Mouse (Mus musculus): Measurements from ENCODE around the gene Il12rb1. TPM values are rescaled to one million over a fixed set of nuclear protein-coding genes. Genes with fewer than 3 reads are reported as not detected.
"Not testable (repeated sequence)": the region's sequence is repeated elsewhere in the genome, so short reads cannot be mapped to it uniquely, and the experiment has no call there.

Gene Il12rb1
- polyA plus RNA-seq, 1 experiment from 2014 or later: not detected

- ATAC-seq (ENCODE audit: low FRiP score): no peak
- WGBS: 64% methylated on average over 4 of the region's 4 CpGs
- no peak overlapping the region for H3K27ac ChIP-seq
These were observed 4.6 kb downstream of the Il12rb1 start for GRCm38 (mm10) chr8:70812885-70813284.

GRCm38 (mm10) chr8:70816679-70817078, 8.4 kb downstream of the Il12rb1 start:
- WGBS: 6% methylated on average over 30 of the region's 30 CpGs
- no peak for ATAC-seq (ENCODE audit: low FRiP score)
- Histone ChIP-seq H3K27ac (no peak overlapping the region), H3K36me3 (replicated peaks; ENCODE audit: control insufficient read depth, insufficient read depth) (no peaks in the 10 kb centered on the region), H3K9me3 (ENCODE audit: control insufficient read depth, low read length) (peaks cover 16% of the 10 kb centered on the region; the same call in 1 of the 2 replicates), H3K4me2 (replicated peaks) (peak overlapping the region; percentile 32), H3K9ac (no peak overlapping the region), H3K4me3 (replicated peaks; ENCODE audit: low read length) (no peak overlapping the region; the same call in 1 of the 2 replicates), H3K4me1 (replicated peaks; ENCODE audit: control insufficient read depth, insufficient read depth, low read length) (no peaks in the 10 kb centered on the region), H3K27me3 (ENCODE audit: control insufficient read depth, insufficient read depth, low read length) (peaks cover 41% of the 10 kb centered on the region)
- DNase-seq (ENCODE audit: low spot score): no peak

More at GRCm38 (mm10) chr8:70812885-70813284, 4.6 kb downstream of the Il12rb1 start:
- Histone ChIP-seq H3K27me3 (ENCODE audit: control insufficient read depth, insufficient read depth, low read length) (peaks cover 21% of the 10 kb centered on the region), H3K9me3 (ENCODE audit: control insufficient read depth, low read length) (no peaks in the 10 kb centered on the region), H3K4me3 (replicated peaks; ENCODE audit: low read length) (no peak overlapping the region), H3K9ac (no peak overlapping the region), H3K36me3 (replicated peaks; ENCODE audit: control insufficient read depth, insufficient read depth) (no peaks in the 10 kb centered on the region), H3K4me2 (replicated peaks) (no peak overlapping the region), H3K4me1 (replicated peaks; ENCODE audit: control insufficient read depth, insufficient read depth, low read length) (no peaks in the 10 kb centered on the region)
- no peak for DNase-seq (ENCODE audit: low spot score)

- no peak for DNase-seq (ENCODE audit: low spot score)
These were observed 12.1 kb downstream of the Il12rb1 start for GRCm38 (mm10) chr8:70820101-70820935.

GRCm38 (mm10) chr8:70821399-70821962, 13.2 kb downstream of the Il12rb1 start:
- WGBS: 16% methylated on average over 30 of the region's 30 CpGs
- no peak overlapping the region for H3K9ac ChIP-seq
- peak; percentile 81 for DNase-seq (ENCODE audit: low spot score)
- no peak overlapping the region for H3K4me2 ChIP-seq (replicated peaks)
- no peak for ATAC-seq (ENCODE audit: low FRiP score)
- peaks cover 16% of the 10 kb centered on the region; the same call in 1 of the 2 replicates for H3K9me3 ChIP-seq (ENCODE audit: control insufficient read depth, low read length)
- H3K27ac ChIP-seq: no peak overlapping the region
- H3K27me3 ChIP-seq (ENCODE audit: control insufficient read depth, insufficient read depth, low read length): peaks cover 34% of the 10 kb centered on the region
- no peaks in the 10 kb centered on the region for H3K36me3 ChIP-seq (replicated peaks; ENCODE audit: control insufficient read depth, insufficient read depth)
- H3K4me3 ChIP-seq (replicated peaks; ENCODE audit: low read length): no peak overlapping the region
- H3K4me1 ChIP-seq (replicated peaks; ENCODE audit: control insufficient read depth, insufficient read depth, low read length): no peaks in the 10 kb centered on the region

More at GRCm38 (mm10) chr8:70820101-70820935, 12.1 kb downstream of the Il12rb1 start:
- Histone ChIP-seq H3K4me3 (replicated peaks; ENCODE audit: low read length) (no peak overlapping the region), H3K27me3 (ENCODE audit: control insufficient read depth, insufficient read depth, low read length) (peaks cover 41% of the 10 kb centered on the region), H3K36me3 (replicated peaks; ENCODE audit: control insufficient read depth, insufficient read depth) (no peaks in the 10 kb centered on the region), H3K27ac (no peak overlapping the region), H3K4me2 (replicated peaks) (no peak overlapping the region), H3K9ac (no peak overlapping the region), H3K4me1 (replicated peaks; ENCODE audit: control insufficient read depth, insufficient read depth, low read length) (no peaks in the 10 kb centered on the region), H3K9me3 (ENCODE audit: control insufficient read depth, low read length) (peaks cover 16% of the 10 kb centered on the region; the same call in 1 of the 2 replicates)
- peak; percentile 38; the same call in 1 of the 2 replicates for ATAC-seq (ENCODE audit: low FRiP score)
- WGBS: 3% methylated on average over 31 of the region's 31 CpGs

- 45% methylated on average over 11 of the region's 11 CpGs for WGBS
- Histone ChIP-seq H3K4me3 (replicated peaks; ENCODE audit: low read length) (no peak overlapping the region), H3K4me2 (replicated peaks) (no peak overlapping the region), H3K9ac (no peak overlapping the region), H3K36me3 (replicated peaks; ENCODE audit: control insufficient read depth, insufficient read depth) (no peaks in the 10 kb centered on the region), H3K4me1 (replicated peaks; ENCODE audit: control insufficient read depth, insufficient read depth, low read length) (no peaks in the 10 kb centered on the region), H3K27ac (no peak overlapping the region), H3K9me3 (ENCODE audit: control insufficient read depth, low read length) (peaks cover 16% of the 10 kb centered on the region; the same call in 1 of the 2 replicates), H3K27me3 (ENCODE audit: control insufficient read depth, insufficient read depth, low read length) (peaks cover 29% of the 10 kb centered on the region)
- DNase-seq (ENCODE audit: low spot score): no peak
- ATAC-seq (ENCODE audit: low FRiP score): no peak
These were observed 13.7 kb downstream of the Il12rb1 start for GRCm38 (mm10) chr8:70821992-70822391.

GRCm38 (mm10) chr8:70822594-70822993, 14.3 kb downstream of the Il12rb1 start:
- not testable (repeated sequence) for H3K9ac ChIP-seq

GRCm38 (mm10) chr8:70823802-70824201, 15.6 kb downstream of the Il12rb1 start:
- ATAC-seq (ENCODE audit: low FRiP score) (no peak), DNase-seq (ENCODE audit: low spot score) (no peak)
- Histone ChIP-seq H3K9me3 (ENCODE audit: control insufficient read depth, low read length) (peaks cover 10% of the 10 kb centered on the region; the same call in 1 of the 2 replicates), H3K27ac (no peak overlapping the region), H3K4me1 (replicated peaks; ENCODE audit: control insufficient read depth, insufficient read depth, low read length) (no peaks in the 10 kb centered on the region), H3K9ac (no peak overlapping the region), H3K36me3 (replicated peaks; ENCODE audit: control insufficient read depth, insufficient read depth) (no peaks in the 10 kb centered on the region), H3K27me3 (ENCODE audit: control insufficient read depth, insufficient read depth, low read length) (peaks cover 20% of the 10 kb centered on the region), H3K4me2 (replicated peaks) (no peak overlapping the region), H3K4me3 (replicated peaks; ENCODE audit: low read length) (no peak overlapping the region)
- 83% methylated on average over 7 of the region's 7 CpGs for WGBS

More at GRCm38 (mm10) chr8:70822594-70822993, 14.3 kb downstream of the Il12rb1 start:
- ATAC-seq (ENCODE audit: low FRiP score); H3K4me3 ChIP-seq (replicated peaks; ENCODE audit: low read length); H3K27ac ChIP-seq; H3K4me2 ChIP-seq (replicated peaks); DNase-seq (ENCODE audit: low spot score); H3K36me3 ChIP-seq (replicated peaks; ENCODE audit: control insufficient read depth, insufficient read depth); H3K4me1 ChIP-seq (replicated peaks; ENCODE audit: control insufficient read depth, insufficient read depth, low read length): not testable (repeated sequence)
- Histone ChIP-seq H3K9me3 (ENCODE audit: control insufficient read depth, low read length) (peaks cover 16% of the 10 kb centered on the region; the same call in 1 of the 2 replicates), H3K27me3 (ENCODE audit: control insufficient read depth, insufficient read depth, low read length) (peaks cover 23% of the 10 kb centered on the region)
- 90% methylated on average over 3 of the region's 3 CpGs for WGBS

- H3K4me3 ChIP-seq (replicated peaks; ENCODE audit: low read length): no peak overlapping the region
- ATAC-seq (ENCODE audit: low FRiP score): no peak
- H3K4me1 ChIP-seq (replicated peaks; ENCODE audit: control insufficient read depth, insufficient read depth, low read length): no peaks in the 10 kb centered on the region
- no peak overlapping the region for H3K9ac ChIP-seq
- H3K27me3 ChIP-seq (ENCODE audit: control insufficient read depth, insufficient read depth, low read length): 0 out of 2 replicates have a peak, but pooled peaks cover 2% of the 10 kb centered on the region
- no peaks in the 10 kb centered on the region for H3K9me3 ChIP-seq (ENCODE audit: control insufficient read depth, low read length)
- H3K36me3 ChIP-seq (replicated peaks; ENCODE audit: control insufficient read depth, insufficient read depth): no peaks in the 10 kb centered on the region
- no peak overlapping the region for H3K27ac ChIP-seq
- 86% methylated on average over 8 of the region's 8 CpGs for WGBS
- H3K4me2 ChIP-seq (replicated peaks): no peak overlapping the region
- no peak for DNase-seq (ENCODE audit: low spot score)
These were observed 17.6 kb downstream of the Il12rb1 start for GRCm38 (mm10) chr8:70825816-70826215.

- no peak for DNase-seq (ENCODE audit: low spot score)
- Histone ChIP-seq H3K9me3 (ENCODE audit: control insufficient read depth, low read length) (no peaks in the 10 kb centered on the region), H3K9ac (no peak overlapping the region), H3K4me3 (replicated peaks; ENCODE audit: low read length) (no peak overlapping the region), H3K27me3 (ENCODE audit: control insufficient read depth, insufficient read depth, low read length) (no peaks in the 10 kb centered on the region), H3K4me2 (replicated peaks) (no peak overlapping the region), H3K36me3 (replicated peaks; ENCODE audit: control insufficient read depth, insufficient read depth) (no peaks in the 10 kb centered on the region), H3K4me1 (replicated peaks; ENCODE audit: control insufficient read depth, insufficient read depth, low read length) (no peaks in the 10 kb centered on the region), H3K27ac (no peak overlapping the region)
- ATAC-seq (ENCODE audit: low FRiP score): no peak
- WGBS: 97% methylated on average over 2 of the region's 2 CpGs
These were observed 18.8 kb downstream of the Il12rb1 start for GRCm38 (mm10) chr8:70827010-70827409.

Data from hindbrain, embryonic 14.5 days (tissue).